Mouse (Mus musculus) embryonic fibroblast, embryonic 13.5 days (primary cell): ENCODE data around the gene A430005L14Rik. TPM values are rescaled to one million over a fixed set of nuclear protein-coding genes. Genes with fewer than 3 reads are reported as not detected.

Experiments
- H3K27ac ChIP-seq: 2 replicates; pipeline ENCODE4 v1.5.1; 2012; ENCODE audit warnings: low read length, control low read depth, inconsistent platforms; ENCODE audit not compliant: insufficient read depth
- H3K4me1 ChIP-seq: 2 replicates; pipeline ENCODE4 v1.6.1; 2011; ENCODE audit warnings: low read length; ENCODE audit not compliant: control insufficient read depth, insufficient read depth
- H3K4me3 ChIP-seq: 2 replicates; pipeline ENCODE4 v1.5.1; 2011; ENCODE audit warnings: mild to moderate bottlenecking, control low read depth, low read length; ENCODE audit not compliant: insufficient read depth
- CTCF ChIP-seq: IDR thresholded peaks from 2 replicates; pipeline ENCODE4 v1.5.1; 2011; ENCODE audit warnings: mild to moderate bottlenecking, control low read depth, low read length, moderate library complexity, borderline replicate concordance; ENCODE audit not compliant: insufficient read depth
- POLR2A ChIP-seq: IDR thresholded peaks from 2 replicates; pipeline ENCODE4 v1.6.1; 2011; ENCODE audit warnings: low read depth, mild to moderate bottlenecking, control low read depth, low read length, moderate library complexity
- polyA plus RNA-seq: library from polyadenylated mRNA; stranded (reverse); fragments of >200 nt; gene quantifications from 2 replicates; pipeline ENCODE4 v1.2.4, GENCODE M21; 2011; ENCODE audit warnings: low read depth; ENCODE audit not compliant: missing spikeins, insufficient read length

Gene A430005L14Rik
- polyA plus RNA-seq, 1 experiment: 18.5 TPM

- TF ChIP-seq CTCF (no peak), POLR2A (no peak)
- H3K4me3 ChIP-seq: no peak overlapping the region
- no peak overlapping the region for H3K27ac ChIP-seq
- no peaks in the 10 kb centered on the region for H3K4me1 ChIP-seq
These were observed 10.5 kb downstream of the A430005L14Rik start for GRCm38 (mm10) chr4:153967556-153967955.

GRCm38 (mm10) chr4:153968063-153968462 lies 11.0 kb downstream of the A430005L14Rik start:
- Histone ChIP-seq H3K4me1 (no peaks in the 10 kb centered on the region), H3K27ac (no peak overlapping the region), H3K4me3 (no peak overlapping the region)
- TF ChIP-seq POLR2A: no peak
- no peak for TF ChIP-seq CTCF

DNA sequence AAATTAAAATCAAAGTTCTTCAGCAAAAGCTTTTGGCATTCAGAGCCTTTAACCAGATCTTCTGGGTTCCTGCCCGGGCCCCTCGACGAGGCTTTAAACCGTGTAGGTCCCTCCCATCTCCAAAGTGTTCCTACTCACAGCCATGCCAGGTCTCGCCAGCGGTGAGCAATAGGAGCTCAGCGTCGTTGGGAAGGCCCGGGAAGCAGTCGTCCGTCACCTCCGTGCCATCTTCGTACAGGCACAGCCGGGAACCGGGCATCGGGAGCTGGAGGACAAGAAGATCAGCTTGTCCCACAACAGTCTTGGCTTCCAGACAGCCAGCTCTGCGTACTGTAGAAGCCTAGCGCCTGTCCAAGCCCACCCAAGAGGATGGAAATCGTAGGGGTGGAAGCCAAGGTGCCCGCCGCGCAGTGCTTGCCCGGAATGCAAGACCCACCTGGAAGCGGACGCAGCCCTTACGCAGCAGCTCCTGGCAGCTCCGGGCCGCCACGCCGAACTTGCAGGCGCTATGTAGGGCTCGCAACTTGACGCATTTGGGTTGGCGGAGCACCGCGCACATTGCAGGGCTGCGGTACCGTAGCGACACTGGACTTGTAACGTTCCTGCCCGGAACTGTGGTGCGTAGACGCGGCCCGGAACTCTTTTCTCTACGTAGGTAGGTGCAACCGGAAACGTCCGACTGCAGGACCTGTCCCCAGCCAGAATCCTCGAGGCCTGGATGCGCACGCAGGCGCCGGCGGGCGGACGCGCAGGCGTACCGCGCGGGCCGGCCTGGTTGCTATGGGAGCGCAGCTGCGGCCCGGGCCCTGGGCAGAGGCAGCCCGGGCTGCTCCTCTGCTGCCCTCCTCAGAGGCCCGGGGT lies 17.6 kb downstream of the A430005L14Rik start, which contains the start of the genes Dffb and Cep104:
Dffb (minus strand) TSS at position 696 of the 861 bp plus-strand sequence.
Cep104 (plus strand) TSS at position 764 of the 861 bp plus-strand sequence.
- Histone ChIP-seq H3K27ac (no peak within 1 kb of the TSS), H3K4me1 (no peaks in the 10 kb centered on the region), H3K4me3 (peak within 1 kb of the TSS; percentile 80)
- TF ChIP-seq CTCF (no peak), POLR2A (peak; percentile 81)

GRCm38 (mm10) chr4:153975292-153975662 lies 18.2 kb downstream of the A430005L14Rik start:
- no peak for TF ChIP-seq POLR2A
- TF ChIP-seq CTCF: no peak
- peak overlapping the region; percentile 80 for H3K4me3 ChIP-seq
- H3K4me1 ChIP-seq: no peaks in the 10 kb centered on the region
- H3K27ac ChIP-seq: no peak overlapping the region

DNA sequence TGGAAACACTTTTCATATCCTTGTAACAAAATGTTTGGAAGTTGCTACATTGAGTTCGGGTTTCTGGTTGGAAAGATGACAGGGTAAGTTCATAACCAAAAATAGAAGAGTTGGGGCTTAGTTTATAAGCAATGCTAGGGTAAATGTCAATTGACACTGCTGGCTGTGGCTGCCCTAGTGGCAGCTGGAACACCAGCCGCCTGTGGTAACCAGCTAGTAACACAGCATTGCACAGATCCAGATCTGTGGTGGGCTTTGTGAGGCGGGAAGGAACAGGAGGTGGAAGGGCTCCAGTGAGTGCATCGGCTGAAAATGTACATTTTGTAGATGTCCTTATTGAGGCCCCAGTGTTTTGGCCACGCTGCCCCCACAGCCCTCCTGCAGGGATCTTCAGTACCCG lies 18.7 kb downstream of the A430005L14Rik start:
- Histone ChIP-seq H3K4me1 (no peaks in the 10 kb centered on the region), H3K4me3 (peak overlapping the region; percentile 80), H3K27ac (no peak overlapping the region)
- TF ChIP-seq POLR2A (no peak), CTCF (no peak)

- TF ChIP-seq POLR2A (no peak), CTCF (no peak)
- Histone ChIP-seq H3K4me3 (no peak overlapping the region), H3K4me1 (no peaks in the 10 kb centered on the region), H3K27ac (no peak overlapping the region)
These were observed 22.2 kb downstream of the A430005L14Rik start for GRCm38 (mm10) chr4:153979243-153979642.

DNA sequence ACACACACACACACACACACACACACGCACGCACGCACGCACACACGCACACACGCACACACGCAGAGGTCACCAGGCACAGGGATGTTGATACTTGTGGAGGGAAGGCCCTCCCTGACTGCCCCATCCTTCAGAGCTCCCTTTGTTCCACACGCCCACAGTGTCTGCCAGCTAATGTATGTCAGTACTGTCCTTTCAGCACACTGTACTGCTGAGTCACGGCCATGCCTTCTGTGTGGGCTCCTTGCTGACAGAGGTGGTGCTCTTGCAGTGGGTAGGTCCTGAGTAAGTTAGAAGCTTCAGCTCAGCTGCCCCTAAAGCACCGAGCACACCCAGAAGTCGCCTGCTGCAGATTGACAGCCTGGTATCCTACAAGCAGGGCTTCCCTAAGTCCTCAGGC lies 23.4 kb downstream of the A430005L14Rik start:
- no peaks in the 10 kb centered on the region for H3K4me1 ChIP-seq
- no peak for TF ChIP-seq POLR2A
- no peak for TF ChIP-seq CTCF
- no peak overlapping the region for H3K4me3 ChIP-seq
- H3K27ac ChIP-seq: no peak overlapping the region

- Histone ChIP-seq H3K27ac (no peak overlapping the region), H3K4me3 (no peak overlapping the region), H3K4me1 (0 out of 2 replicates have a peak, but pooled peaks cover 4% of the 10 kb centered on the region)
- no peak for TF ChIP-seq POLR2A
- TF ChIP-seq CTCF: no peak
These were observed 35.7 kb downstream of the A430005L14Rik start for GRCm38 (mm10) chr4:153992715-153993114.

GRCm38 (mm10) chr4:153993505-153993904 lies 36.5 kb downstream of the A430005L14Rik start:
- Histone ChIP-seq H3K4me1 (0 out of 2 replicates have a peak, but pooled peaks cover 4% of the 10 kb centered on the region), H3K27ac (no peak overlapping the region), H3K4me3 (no peak overlapping the region)
- TF ChIP-seq POLR2A (no peak), CTCF (no peak)

- Histone ChIP-seq H3K4me1 (no peaks in the 10 kb centered on the region), H3K27ac (no peak overlapping the region), H3K4me3 (no peak overlapping the region)
- no peak for TF ChIP-seq POLR2A
- TF ChIP-seq CTCF: no peak
These were observed 48.5 kb downstream of the A430005L14Rik start for GRCm38 (mm10) chr4:154005488-154005887.

DNA sequence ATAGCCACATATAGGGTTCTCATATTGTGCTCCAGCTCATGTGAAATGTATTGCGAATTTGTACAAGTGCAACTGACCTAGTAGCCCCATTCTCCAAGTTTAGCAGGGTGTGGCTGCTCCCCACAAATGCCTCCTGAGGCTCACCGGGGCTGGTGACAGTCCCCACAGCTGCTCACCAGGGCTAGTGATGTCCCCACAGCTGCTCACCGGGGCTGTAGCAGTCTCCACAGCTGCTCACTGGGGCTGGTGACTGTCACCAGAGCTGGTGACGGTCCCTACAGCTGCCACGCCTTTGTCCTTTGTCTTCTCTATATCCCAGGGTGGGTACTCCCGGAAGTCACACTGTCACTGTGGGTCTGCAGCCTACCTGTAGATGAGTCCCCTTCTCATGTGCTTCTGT lies 49.2 kb downstream of the A430005L14Rik start:
- TF ChIP-seq CTCF: no peak
- TF ChIP-seq POLR2A: no peak

More for the DNA sequence above, 49.2 kb downstream of the A430005L14Rik start:
- Histone ChIP-seq H3K4me3 (no peak overlapping the region), H3K4me1 (no peaks in the 10 kb centered on the region), H3K27ac (no peak overlapping the region)
